Mouse (Mus musculus) thymus, adult 2 months (tissue): Measurements from ENCODE around the gene Crabp2.

ENCODE experiments used
- CTCF ChIP-seq: fragments of 200-500 bp; IDR thresholded peaks from 2 replicates; pipeline ENCODE4 v1.5.1; 2012; ENCODE audit warnings: mild to moderate bottlenecking, control low read depth, low read length, moderate library complexity, borderline replicate concordance; ENCODE audit not compliant: control insufficient read depth, poor library complexity, insufficient read depth; ENCODE audit errors: extremely low read depth
- POLR2A ChIP-seq: fragments of 200-500 bp; IDR thresholded peaks from 2 replicates; pipeline ENCODE4 v1.6.1; 2012; ENCODE audit warnings: mild to moderate bottlenecking, low read length, control low read depth, moderate library complexity; ENCODE audit not compliant: control insufficient read depth, poor library complexity, insufficient read depth; ENCODE audit errors: extremely low read depth

GRCm38 (mm10) chr3:87907906-87908305 is 40.6 kb upstream of the Crabp2 start:
- TF ChIP-seq CTCF, result no peak
- no peak for TF ChIP-seq POLR2A
